Mouse (Mus musculus) olfactory bulb, adult 2 months (tissue): ENCODE data around the gene Mt3.

Source experiments
- CTCF ChIP-seq: fragments of 200-500 bp; IDR thresholded peaks from 2 replicates; pipeline ENCODE4 v1.5.1; 2012; ENCODE audit warnings: low read depth, mild to moderate bottlenecking, low read length, moderate library complexity; ENCODE audit not compliant: insufficient read depth
- POLR2A ChIP-seq: fragments of 200-500 bp; IDR thresholded peaks from 2 replicates; pipeline ENCODE4 v1.6.1; 2012; ENCODE audit warnings: mild to moderate bottlenecking, low read depth, low read length, moderate library complexity; ENCODE audit not compliant: insufficient read depth

GRCm38 (mm10) chr8:94121625-94122024 lies 30.8 kb upstream of the Mt3 start:
- TF ChIP-seq POLR2A (no peak), CTCF (no peak)
